Mouse (Mus musculus): Measurements from ENCODE around the gene A630001G21Rik. TPM values are rescaled to one million over a fixed set of nuclear protein-coding genes. Genes with fewer than 3 reads are reported as not detected.

A630001G21Rik gene
- polyA plus RNA-seq, 1 experiment from 2014 or later: 0.19 TPM

DNA sequence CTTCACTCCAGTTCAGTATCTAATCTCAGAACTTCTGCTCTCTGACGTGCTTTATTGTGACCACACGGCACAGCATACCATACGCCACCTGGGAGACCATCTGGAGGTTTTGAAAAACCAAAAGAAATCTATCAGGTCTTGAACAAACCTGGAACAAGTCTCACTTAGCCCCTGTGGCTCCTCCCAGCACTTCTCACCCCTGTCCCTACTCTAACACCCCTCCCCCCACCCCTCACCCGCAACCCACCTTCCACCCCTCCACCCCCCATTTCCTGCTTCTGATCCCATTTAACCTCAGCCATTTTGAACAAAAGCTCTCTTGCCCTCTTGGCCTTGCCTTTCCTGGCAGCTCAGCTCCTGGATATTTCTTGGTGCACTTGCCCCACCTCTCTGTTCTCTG, 98.2 kb downstream of the A630001G21Rik start:
- Histone ChIP-seq H3K27ac (ENCODE audit: low read length) (no peak overlapping the region), H3K27me3 (ENCODE audit: control insufficient read depth, insufficient read depth, low read depth, low read length) (no peaks in the 10 kb centered on the region), H3K4me1 (ENCODE audit: control insufficient read depth, insufficient read depth, low read length) (no peaks in the 10 kb centered on the region), H3K4me2 (ENCODE audit: low read length) (no peak overlapping the region), H3K9ac (ENCODE audit: low read depth, low read length) (no peak overlapping the region), H3K4me3 (ENCODE audit: low read depth, low read length) (no peak overlapping the region), H3K9me3 (replicated peaks; ENCODE audit: control insufficient read depth, low read length, poor library complexity, severe bottlenecking) (no peaks in the 10 kb centered on the region), H3K36me3 (ENCODE audit: control insufficient read depth, insufficient read depth, low read length) (no peaks in the 10 kb centered on the region)
- WGBS: 72% methylated on average over 4 of the region's 4 CpGs
- no peak for ATAC-seq

Small RNA genes within 50 kb of the gene (microRNA-seq; reads per million reads assigned to microRNA genes)
- not detected for gene Gm25472
- gene Mir8096: not detected

Other genes with a start within 250 kb of the A630001G21Rik start
- not detected in 2 replicates for gene G530012D18Rik, start 203.0 kb downstream of the A630001G21Rik start, polyA plus RNA-seq (2015; fragmentation: Nextera tagmentation; extraction: Ambion mirVana)
- gene Sp110, start 179.8 kb downstream of the A630001G21Rik start, polyA plus RNA-seq (2015; fragmentation: Nextera tagmentation; extraction: Ambion mirVana): 0.26 and 0.82 TPM in 2 replicates
- 0.40 and 0.76 TPM in 2 replicates for gene Sp140, start 178.3 kb downstream of the A630001G21Rik start, polyA plus RNA-seq (2015; fragmentation: Nextera tagmentation; extraction: Ambion mirVana)
- gene Sp100, start 128.7 kb downstream of the A630001G21Rik start, polyA plus RNA-seq (2015; fragmentation: Nextera tagmentation; extraction: Ambion mirVana): 0.33 TPM in 1 of 2 replicates, not detected in the other
- gene Cab39, start 14.8 kb upstream of the A630001G21Rik start, polyA plus RNA-seq (2015; fragmentation: Nextera tagmentation; extraction: Ambion mirVana): 49.4 and 51.1 TPM in 2 replicates
- gene Itm2c, start 115.6 kb upstream of the A630001G21Rik start, polyA plus RNA-seq (2015; fragmentation: Nextera tagmentation; extraction: Ambion mirVana): 249 and 258 TPM in 2 replicates
- gene 4933407L21Rik, start 149.8 kb upstream of the A630001G21Rik start, polyA plus RNA-seq (2015; fragmentation: Nextera tagmentation; extraction: Ambion mirVana): 10.1 and 10.5 TPM in 2 replicates
- gene Gpr55, start 182.4 kb upstream of the A630001G21Rik start, polyA plus RNA-seq (2015; fragmentation: Nextera tagmentation; extraction: Ambion mirVana): 0.07 and 0.13 TPM in 2 replicates
- 0.55 and 0.67 TPM in 2 replicates for gene Spata3, start 238.2 kb upstream of the A630001G21Rik start, polyA plus RNA-seq (2015; fragmentation: Nextera tagmentation; extraction: Ambion mirVana)

Measured in midbrain, embryonic 16.5 days (tissue).